Mouse (Mus musculus): Measurements from ENCODE around the gene Wwc2.

The Wwc2 gene

GRCm38 (mm10) chr8:47905256-47905655, 85.5 kb downstream of the Wwc2 start:
- DNase-seq (ENCODE audit: extremely low spot score), result no peak

GRCm38 (mm10) chr8:47904004-47904403, 86.7 kb downstream of the Wwc2 start:
- no peak for DNase-seq (ENCODE audit: extremely low spot score)

DNA sequence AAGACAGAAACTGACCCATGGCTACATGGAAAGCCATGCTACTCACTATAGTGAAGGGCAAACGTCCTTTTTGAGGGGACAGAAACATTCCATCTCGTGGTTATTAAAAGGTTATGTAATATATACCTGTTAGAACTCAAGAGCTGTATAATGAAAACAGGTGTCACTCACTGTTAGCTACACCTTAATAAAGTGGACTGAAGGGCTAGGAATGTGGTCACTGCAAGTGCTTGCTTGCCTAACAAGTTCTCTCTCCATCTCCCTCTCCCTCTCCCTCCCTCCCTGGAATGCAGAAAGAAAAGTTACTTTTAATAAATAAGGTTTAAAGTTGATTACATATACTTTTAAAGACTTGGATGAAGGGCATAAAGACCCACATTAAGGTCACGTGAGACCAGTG, 88.0 kb downstream of the Wwc2 start:
- DNase-seq (ENCODE audit: extremely low spot score), result no peak

DNA sequence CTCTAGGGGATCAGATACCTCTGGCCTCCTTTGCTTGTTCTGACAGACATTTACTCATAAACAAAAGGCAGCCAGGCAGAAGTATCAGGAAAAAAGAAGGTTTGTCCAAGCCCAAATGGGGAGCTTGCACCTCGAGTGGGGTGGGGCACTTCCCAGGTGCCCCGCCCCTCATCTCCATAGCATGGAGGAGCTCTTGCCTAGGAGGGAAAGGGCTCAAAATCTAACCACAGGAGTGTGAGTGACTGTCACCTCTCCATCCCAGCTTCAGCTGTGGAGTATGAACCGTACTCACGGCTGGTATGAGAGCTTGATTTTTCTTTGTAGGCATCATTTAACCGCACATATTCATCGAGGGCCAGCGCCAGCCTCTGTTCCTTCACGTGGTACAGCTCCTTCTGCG, 90.4 kb downstream of the Wwc2 start:
- no peak for DNase-seq (ENCODE audit: extremely low spot score)

GRCm38 (mm10) chr8:47899891-47900290, 90.8 kb downstream of the Wwc2 start:
- DNase-seq (ENCODE audit: extremely low spot score), result no peak

GRCm38 (mm10) chr8:47892419-47892818, 98.3 kb downstream of the Wwc2 start:
- DNase-seq (ENCODE audit: extremely low spot score), result no peak

- DNase-seq (ENCODE audit: extremely low spot score), result no peak
Observed at GRCm38 (mm10) chr8:47891641-47892040, 99.1 kb downstream of the Wwc2 start.

DNA sequence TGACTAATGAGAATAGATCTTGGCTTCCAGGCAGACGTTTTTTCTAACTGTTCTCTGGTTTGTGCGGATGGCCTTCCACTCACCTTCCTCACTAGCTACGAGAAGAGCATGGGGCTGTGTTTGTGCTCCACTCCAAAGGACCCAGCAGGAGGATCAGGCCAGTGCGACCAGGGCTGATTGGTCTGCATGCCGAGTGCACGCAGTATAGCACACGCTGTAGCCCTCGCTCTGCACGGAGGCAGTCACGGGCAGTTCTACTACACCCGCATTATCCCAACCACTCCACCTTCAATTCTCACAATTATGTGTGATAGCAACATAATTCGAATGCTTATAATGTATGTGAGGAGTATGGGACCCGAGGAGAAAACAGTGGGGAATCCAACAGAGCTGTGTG, 99.9 kb downstream of the Wwc2 start:
- DNase-seq (ENCODE audit: extremely low spot score), result no peak

GRCm38 (mm10) chr8:47889936-47890813, 100.5 kb downstream of the Wwc2 start:
- DNase-seq (ENCODE audit: extremely low spot score), result peak; percentile 27

DNA sequence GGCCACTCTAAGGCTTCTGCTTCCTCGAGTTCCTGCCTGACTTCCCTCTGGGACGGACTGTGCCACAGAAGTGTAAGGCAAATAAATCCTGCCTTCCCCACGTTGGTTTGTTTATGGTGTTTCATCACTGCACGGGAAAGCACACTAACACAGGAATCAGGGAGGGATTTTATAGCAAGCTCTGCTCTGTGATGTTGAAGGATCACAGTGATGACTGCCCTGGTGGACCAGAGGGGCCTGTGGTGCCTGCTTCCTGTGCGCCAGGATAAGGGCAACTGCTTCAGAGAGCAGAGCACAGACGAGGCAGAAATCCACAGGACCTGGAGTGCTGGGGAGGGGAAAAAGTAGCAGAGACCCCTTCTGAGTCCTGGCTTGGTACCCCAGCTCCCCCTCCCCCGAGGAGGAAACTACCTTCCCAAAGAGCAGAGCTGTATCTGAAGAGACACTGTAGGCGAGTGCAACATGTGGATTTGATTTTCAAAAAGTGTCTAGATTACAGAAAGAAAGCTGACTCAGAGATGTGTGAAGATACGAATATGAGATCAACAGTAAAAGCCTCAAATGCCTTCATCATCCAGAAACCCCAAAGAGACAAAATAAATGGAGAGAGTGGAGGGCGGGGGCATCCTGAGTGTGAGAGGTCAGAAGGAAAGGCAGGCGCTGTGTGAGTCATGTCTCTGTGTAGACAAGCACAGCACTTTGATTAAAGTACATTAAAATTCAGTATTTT, 101.7 kb downstream of the Wwc2 start:
- peak; percentile 15 for DNase-seq (ENCODE audit: extremely low spot score)

GRCm38 (mm10) chr8:47884306-47884705, 106.4 kb downstream of the Wwc2 start:
- DNase-seq (ENCODE audit: extremely low spot score), result no peak

DNA sequence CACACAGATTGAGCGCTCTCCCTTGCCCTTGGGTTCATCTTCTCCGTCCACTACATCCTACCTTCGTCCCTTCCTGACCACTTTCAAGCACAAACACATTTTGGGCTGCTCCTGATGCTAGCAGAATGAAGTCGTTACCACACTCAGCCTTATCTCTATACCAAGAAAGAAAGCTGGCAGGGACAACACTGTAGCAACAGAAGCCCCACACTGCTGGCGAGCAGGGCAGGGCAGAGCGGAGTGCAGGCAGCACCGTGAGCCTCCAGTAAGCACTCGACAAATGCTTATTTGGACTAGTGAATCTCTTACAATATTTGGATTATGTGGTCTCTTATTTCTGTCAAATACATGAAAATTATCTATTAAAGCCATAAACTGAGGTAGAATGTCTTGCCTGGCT, 107.0 kb downstream of the Wwc2 start:
- DNase-seq (ENCODE audit: extremely low spot score), result no peak

- no peak for DNase-seq (ENCODE audit: extremely low spot score)
Observed at GRCm38 (mm10) chr8:47878516-47878915, 112.2 kb downstream of the Wwc2 start.

DNA sequence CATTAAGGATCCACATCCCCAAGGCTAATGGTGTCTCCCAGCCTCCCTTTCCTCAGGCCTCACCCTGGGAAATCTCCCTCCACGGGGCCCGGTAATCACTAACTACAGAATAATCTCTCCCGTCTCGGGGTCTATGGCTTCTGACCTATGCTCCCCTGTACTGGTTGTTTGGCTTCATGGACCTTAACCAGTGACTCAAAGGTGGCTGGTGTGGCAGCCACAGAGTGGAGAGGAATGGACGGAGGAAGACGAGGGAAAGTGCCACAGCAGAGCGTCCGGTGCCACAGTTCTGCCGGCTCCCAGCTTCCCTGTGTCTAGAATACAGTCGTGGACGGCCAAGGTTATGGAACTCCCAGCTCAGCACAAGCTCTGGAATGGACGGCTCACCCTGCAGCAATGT, 114.9 kb downstream of the Wwc2 start:
- DNase-seq (ENCODE audit: extremely low spot score), result no peak

DNA sequence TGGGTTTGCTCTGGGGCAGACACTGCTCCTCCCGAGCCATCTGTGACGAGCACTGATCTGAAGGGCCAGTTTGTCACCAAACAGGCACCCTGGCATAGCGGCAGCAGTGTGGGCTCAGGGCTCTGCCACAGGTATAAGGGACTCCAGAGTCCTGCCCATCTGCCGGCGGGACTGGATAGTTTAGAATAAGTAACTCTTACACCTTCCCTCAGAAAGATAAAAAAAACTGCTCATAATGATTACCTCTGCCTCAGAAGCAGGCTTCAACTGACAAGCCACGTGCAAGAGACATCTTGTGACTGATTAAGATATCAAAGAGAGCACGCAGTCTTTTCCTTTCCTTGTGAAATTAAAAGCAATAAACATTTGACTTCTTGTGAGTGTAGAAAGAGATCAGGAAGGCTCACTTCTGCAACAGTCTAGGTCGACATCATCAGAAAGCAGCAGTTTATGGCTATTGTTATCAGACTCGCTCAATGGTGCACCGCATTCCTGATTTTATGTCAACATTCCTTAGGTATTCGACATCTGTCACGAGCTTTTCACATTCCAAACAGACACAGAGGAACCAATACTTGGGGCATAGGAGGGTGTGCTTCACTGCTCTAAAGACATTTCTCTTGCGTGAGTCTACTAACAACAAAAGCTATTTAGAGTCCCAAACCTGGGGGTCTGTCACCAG, 116.1 kb downstream of the Wwc2 start:
- DNase-seq (ENCODE audit: extremely low spot score), result no peak

DNA sequence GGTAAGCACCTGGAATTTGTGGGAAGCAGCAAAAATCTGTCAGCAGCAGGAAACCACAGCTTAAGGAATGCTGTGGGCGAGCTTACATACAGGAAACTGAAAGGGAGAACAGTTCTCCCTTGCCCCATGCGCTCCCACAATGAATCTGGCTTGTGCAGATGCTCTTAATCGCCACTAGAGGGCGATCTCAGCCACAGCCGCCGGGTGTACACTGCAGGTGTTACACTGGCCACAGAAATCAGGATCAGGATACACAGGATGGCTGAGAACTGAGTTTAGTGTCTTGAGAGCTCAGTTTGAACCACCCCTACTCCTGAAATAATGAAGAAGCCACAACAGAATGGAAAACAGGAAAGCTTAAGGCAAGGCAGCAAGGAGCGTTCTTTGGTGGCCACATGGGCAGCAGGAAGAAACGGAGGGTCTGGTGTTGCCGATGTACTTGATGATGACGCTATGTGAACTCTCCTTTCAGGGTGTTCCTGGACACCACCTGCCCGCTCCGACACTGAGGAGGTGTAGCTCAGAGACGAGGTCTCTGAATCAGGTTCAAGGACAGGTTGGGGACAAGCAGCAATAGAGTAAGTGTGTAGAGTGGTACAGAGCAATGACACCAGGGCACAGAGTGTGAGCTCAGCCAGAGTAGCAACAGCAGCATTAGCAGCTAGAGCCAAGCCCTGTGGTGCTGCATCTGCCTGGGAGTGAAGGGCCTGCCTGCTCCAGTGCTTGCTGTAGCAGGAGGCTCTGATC, 118.2 kb downstream of the Wwc2 start:
- DNase-seq (ENCODE audit: extremely low spot score), result peak; percentile 52

DNA sequence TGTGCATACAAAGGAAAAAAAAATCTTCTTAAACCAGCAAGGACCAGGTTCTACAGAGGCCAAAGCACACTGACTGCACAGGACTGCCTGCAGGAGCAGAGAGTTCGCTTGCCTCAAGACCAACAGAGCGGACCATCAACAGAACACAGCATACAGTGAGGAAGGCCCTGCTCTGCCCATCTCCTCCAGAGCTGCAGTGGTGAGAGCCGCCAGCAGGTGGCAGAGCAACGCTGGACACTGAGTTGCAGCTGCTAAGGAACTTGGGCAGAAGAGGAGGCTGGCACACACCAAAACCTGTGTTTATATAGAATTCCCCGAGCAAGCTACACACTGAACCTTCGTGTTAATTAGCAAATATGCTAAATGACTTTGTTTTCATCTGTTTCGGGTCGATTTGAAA, 123.7 kb downstream of the Wwc2 start:
- peak; percentile 80 for DNase-seq (ENCODE audit: extremely low spot score)

DNA sequence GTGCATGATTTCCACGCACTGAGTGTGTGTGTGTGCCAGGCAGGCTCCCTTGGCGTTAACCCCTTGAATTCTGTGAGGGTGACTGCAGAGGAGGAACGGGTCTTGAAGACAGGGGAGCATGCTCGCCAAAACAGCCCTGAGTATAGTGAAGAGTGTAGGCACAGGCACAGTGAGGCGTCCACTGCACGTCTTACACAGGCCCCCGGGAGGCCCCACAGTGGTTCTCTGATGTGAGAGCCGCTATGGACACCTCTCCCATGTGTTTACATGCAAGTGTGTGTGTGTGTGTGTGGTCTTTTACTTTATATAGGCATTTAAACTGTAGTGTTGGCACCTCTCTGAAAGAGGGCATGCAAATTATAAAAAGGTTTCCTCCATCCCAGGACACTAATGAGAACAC, 124.2 kb downstream of the Wwc2 start:
- no peak for DNase-seq (ENCODE audit: extremely low spot score)

DNA sequence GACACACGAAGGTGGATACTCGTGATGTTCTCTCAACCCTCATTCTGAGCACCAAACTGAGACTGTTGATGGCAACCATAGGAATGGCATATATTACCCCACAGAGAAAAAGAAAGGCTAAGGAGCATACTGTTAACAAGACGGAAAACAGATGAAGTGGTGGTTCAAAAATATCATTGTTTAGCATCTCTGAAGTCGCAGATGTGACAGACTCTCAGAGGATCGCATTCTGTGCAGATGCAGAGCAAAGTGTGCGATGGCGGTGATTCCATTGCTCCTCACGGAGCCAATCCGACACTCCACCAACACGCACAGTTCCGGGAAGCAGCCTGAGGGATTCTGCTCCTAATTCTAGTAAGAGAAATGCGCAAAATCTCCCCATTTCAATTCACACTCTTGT, 131.5 kb downstream of the Wwc2 start:
- no peak for DNase-seq (ENCODE audit: extremely low spot score)

- no peak for DNase-seq (ENCODE audit: extremely low spot score)
Observed at GRCm38 (mm10) chr8:47853356-47853755, 137.4 kb downstream of the Wwc2 start.

GRCm38 (mm10) chr8:47852737-47853136, 138.0 kb downstream of the Wwc2 start:
- no peak for DNase-seq (ENCODE audit: extremely low spot score)

Measured in embryo, embryonic 9.5 days (tissue).